Mouse (Mus musculus) bone marrow macrophage, adult 2 months (primary cell): ENCODE results near the gene Foxo6. TPM values are rescaled to one million over a fixed set of nuclear protein-coding genes. Genes with fewer than 3 reads are reported as not detected.

Experiments used
- H3K27ac ChIP-seq: 2 replicates; pipeline ENCODE4 v1.5.1; 2012; ENCODE audit warnings: low read depth, low read length; ENCODE audit not compliant: insufficient read depth
- H3K4me1 ChIP-seq: 2 replicates; pipeline ENCODE4 v1.6.1; 2012; ENCODE audit warnings: low read length; ENCODE audit not compliant: control insufficient read depth, insufficient read depth
- H3K4me3 ChIP-seq: 2 replicates; pipeline ENCODE4 v1.5.1; 2012; ENCODE audit warnings: mild to moderate bottlenecking, low read length, moderate library complexity; ENCODE audit not compliant: insufficient read depth
- CTCF ChIP-seq: IDR thresholded peaks from 2 replicates; pipeline ENCODE4 v1.5.1; 2012; ENCODE audit warnings: low read depth, mild to moderate bottlenecking, low read length, moderate library complexity
- POLR2A ChIP-seq: IDR thresholded peaks from 2 replicates; pipeline ENCODE4 v1.6.1; 2012; ENCODE audit warnings: mild to moderate bottlenecking, low read depth, low read length, borderline replicate concordance
- polyA plus RNA-seq: library from polyadenylated mRNA; stranded (reverse); fragments of >200 nt; gene quantifications from 2 replicates; pipeline ENCODE4 v1.2.4, GENCODE M21; 2012; ENCODE audit not compliant: missing spikeins, insufficient read depth, insufficient read length

The Foxo6 gene
- polyA plus RNA-seq, 1 experiment: not detected

GRCm38 (mm10) chr4:120285223-120285622 lies 1.9 kb downstream of the Foxo6 start:
- TF ChIP-seq POLR2A: no peak
- TF ChIP-seq CTCF: no peak
- no peak overlapping the region for H3K27ac ChIP-seq
- no peak overlapping the region for H3K4me3 ChIP-seq
- H3K4me1 ChIP-seq: 0 out of 2 replicates have a peak, but pooled peaks cover 6% of the 10 kb centered on the region

- 0 out of 2 replicates have a peak, but pooled peaks cover 6% of the 10 kb centered on the region for H3K4me1 ChIP-seq
- no peak for TF ChIP-seq POLR2A
- TF ChIP-seq CTCF: no peak
- no peak overlapping the region for H3K27ac ChIP-seq
- no peak overlapping the region for H3K4me3 ChIP-seq
These were observed 3.0 kb downstream of the Foxo6 start for GRCm38 (mm10) chr4:120284187-120284586.

- Histone ChIP-seq H3K4me1 (0 out of 2 replicates have a peak, but pooled peaks cover 6% of the 10 kb centered on the region), H3K4me3 (peak overlapping the region; percentile 48), H3K27ac (no peak overlapping the region)
- TF ChIP-seq POLR2A (no peak), CTCF (no peak)
These were observed 4.0 kb downstream of the Foxo6 start for GRCm38 (mm10) chr4:120283141-120283540.

GRCm38 (mm10) chr4:120282568-120283091 lies 4.5 kb downstream of the Foxo6 start:
- H3K4me3 ChIP-seq: peak overlapping the region; percentile 48
- no peak for TF ChIP-seq POLR2A
- TF ChIP-seq CTCF: no peak
- 0 out of 2 replicates have a peak, but pooled peaks cover 6% of the 10 kb centered on the region for H3K4me1 ChIP-seq
- no peak overlapping the region for H3K27ac ChIP-seq

- Histone ChIP-seq H3K4me1 (0 out of 2 replicates have a peak, but pooled peaks cover 6% of the 10 kb centered on the region), H3K27ac (no peak overlapping the region), H3K4me3 (no peak overlapping the region)
- TF ChIP-seq CTCF (no peak), POLR2A (no peak)
These were observed 6.1 kb downstream of the Foxo6 start for GRCm38 (mm10) chr4:120281011-120281410.

GRCm38 (mm10) chr4:120280432-120280831 lies 6.7 kb downstream of the Foxo6 start:
- no peak for TF ChIP-seq CTCF
- no peak for TF ChIP-seq POLR2A
- Histone ChIP-seq H3K4me3 (no peak overlapping the region), H3K4me1 (0 out of 2 replicates have a peak, but pooled peaks cover 6% of the 10 kb centered on the region), H3K27ac (no peak overlapping the region)

- TF ChIP-seq POLR2A (no peak), CTCF (no peak)
- H3K27ac ChIP-seq: no peak overlapping the region
- no peak overlapping the region for H3K4me3 ChIP-seq
- 0 out of 2 replicates have a peak, but pooled peaks cover 3% of the 10 kb centered on the region for H3K4me1 ChIP-seq
These were observed 9.8 kb downstream of the Foxo6 start for GRCm38 (mm10) chr4:120277255-120277928.

- TF ChIP-seq CTCF: no peak
- no peak for TF ChIP-seq POLR2A
- Histone ChIP-seq H3K4me3 (no peak overlapping the region), H3K4me1 (no peaks in the 10 kb centered on the region), H3K27ac (no peak overlapping the region)
These were observed 11.7 kb downstream of the Foxo6 start for GRCm38 (mm10) chr4:120275487-120275886.

- Histone ChIP-seq H3K27ac (no peak overlapping the region), H3K4me3 (no peak overlapping the region), H3K4me1 (no peaks in the 10 kb centered on the region)
- TF ChIP-seq POLR2A (no peak), CTCF (no peak)
These were observed 13.6 kb downstream of the Foxo6 start for GRCm38 (mm10) chr4:120273594-120273993.

- H3K27ac ChIP-seq: no peak overlapping the region
- H3K4me3 ChIP-seq: no peak overlapping the region
- no peaks in the 10 kb centered on the region for H3K4me1 ChIP-seq
- TF ChIP-seq POLR2A (no peak), CTCF (no peak)
These were observed 15.1 kb downstream of the Foxo6 start for GRCm38 (mm10) chr4:120271886-120272580.
